Mouse (Mus musculus) Patski (cell line): ENCODE results near the gene Dctn1. TPM values are rescaled to one million over a fixed set of nuclear protein-coding genes. Genes with fewer than 3 reads are reported as not detected.

ENCODE experiments used
- ATAC-seq: fragments of 100-300 bp; one replicate; pipeline ENCODE4 v1.8.0; 2021
- CTCF ChIA-PET: fragments of 350-600 bp; sonication (Branson Sonifier 250); formaldehyde crosslinking; loops from one replicate; lab custom pipeline; 2022; ENCODE audit warnings: inconsistent platforms; lab: Charles Lee
- POLR2A ChIA-PET: fragments of 350-600 bp; sonication (Branson Sonifier 250); formaldehyde crosslinking; loops from one replicate; lab custom pipeline; 2022; ENCODE audit warnings: antibody characterized with exemption, inconsistent platforms; lab: Charles Lee
- DNase-seq: peaks from one replicate; pipeline ENCODE4 v3.0.0-alpha.2; 2011; ENCODE audit warnings: low read depth, low spot score
- H3K27me3 ChIP-seq: fragments of 371-371 bp; one replicate; pipeline ENCODE4 v1.5.1; 2021
- CTCF ChIP-seq: fragments of 100-300 bp; IDR thresholded peaks from one replicate; pipeline ENCODE4 v1.5.1; 2021
- in situ Hi-C: fragments of 300-500 bp; cut with MboI; formaldehyde crosslinking; loops from 3 replicates; pipeline ENCODE4 v1.11.1; 2018; ENCODE audit warnings: low pct_unique_long_range_greater_than_20kb, mixed read lengths
- polyA plus RNA-seq: library from polyadenylated mRNA; unstranded; gene quantifications from one replicate; pipeline ENCODE4 v1.2.3, GENCODE M21; 2021

The Dctn1 gene
- polyA plus RNA-seq = 121 TPM

DNA sequence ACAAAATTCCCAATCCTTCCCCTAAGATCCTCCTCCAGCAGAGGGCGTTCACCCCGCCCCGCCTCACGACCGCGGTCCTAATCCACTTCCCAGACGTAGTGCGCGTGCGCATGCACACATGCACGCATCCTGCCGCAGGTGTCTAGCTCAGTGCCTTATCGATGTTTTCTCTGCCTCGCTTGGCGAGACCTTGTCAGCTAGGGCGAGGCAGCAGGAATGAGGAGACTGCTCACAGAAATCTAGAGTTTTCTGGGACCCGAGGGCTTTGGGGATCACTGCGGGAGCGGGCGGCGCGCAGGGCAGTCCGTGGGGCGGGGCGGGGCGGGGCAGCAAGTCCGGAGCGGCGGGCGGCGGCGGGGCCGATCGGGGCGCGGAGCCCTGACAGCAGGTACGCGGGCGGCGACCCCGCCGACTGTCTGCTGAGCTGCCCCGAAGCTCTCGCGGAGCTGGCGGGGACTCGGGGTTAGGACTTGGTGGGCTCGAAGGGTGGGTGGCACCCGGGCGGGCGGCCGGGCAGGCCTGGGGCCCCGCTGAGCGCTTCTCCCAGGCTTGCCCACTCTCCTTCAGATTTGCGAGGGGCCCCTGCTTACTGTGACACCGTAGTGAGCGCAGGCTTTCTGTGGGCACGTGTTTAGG is at the start of gene Dctn1:
Gene Dctn1, plus strand, starts transcription at position 314 of the 636 bp plus-strand sequence.
- CTCF ChIA-PET = interaction anchor here (0.6 to 2.1 kb wide), 15 partner anchors 8 to 169 kb away, joined by 3 to 8 read pairs (median 3); no protein-coding TSS in a partner anchor
- in situ Hi-C loops = loop anchor here (5.0 kb wide), 2 partner anchors 47 to 102 kb away; no protein-coding TSS in a partner anchor
- DNase-seq (peak; percentile 65), ATAC-seq (peak; percentile 58)
- POLR2A ChIA-PET = no interaction called here
- no peak for TF ChIP-seq CTCF
- no peaks in the 10 kb centered on the region for H3K27me3 ChIP-seq

DNA sequence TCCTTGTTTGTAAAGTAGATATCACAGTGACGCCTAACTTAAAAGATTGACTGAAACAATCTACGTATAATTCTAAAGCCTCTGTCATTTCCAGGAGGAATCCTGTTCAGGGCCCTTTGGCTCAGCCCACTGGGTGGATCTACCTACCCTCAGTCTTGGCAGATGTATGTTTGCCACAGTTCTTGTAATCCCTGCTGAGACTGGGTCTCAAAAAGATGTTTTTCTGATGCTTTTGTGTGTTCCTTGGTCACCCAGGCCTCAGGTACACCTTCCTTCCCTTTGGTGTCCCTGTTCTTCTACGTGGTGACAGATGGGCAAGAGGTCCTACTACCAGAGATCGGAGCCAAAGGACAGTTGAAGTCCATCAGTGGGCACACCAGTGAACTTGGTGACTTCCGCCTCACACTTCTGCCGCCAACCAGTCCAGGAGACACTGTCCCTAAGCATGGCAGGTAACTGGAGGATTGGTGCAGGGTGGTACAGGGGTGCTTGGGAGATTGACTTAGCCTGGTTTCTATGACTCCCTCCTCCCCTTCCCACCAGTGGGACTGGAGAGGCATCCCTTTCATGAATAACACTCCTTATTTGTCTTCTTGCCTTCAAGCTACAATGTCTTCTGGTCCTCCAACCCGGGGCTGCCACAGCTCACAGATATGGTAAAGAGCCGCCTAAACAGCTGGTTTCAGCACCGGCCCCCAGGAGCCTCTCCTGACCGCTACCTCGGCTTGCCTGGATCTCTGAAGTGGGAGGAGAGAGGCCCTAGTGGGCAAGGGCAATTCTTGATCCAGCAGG is 49.2 kb upstream of the Dctn1 start:
- no peak for ATAC-seq
- ChIA-PET POLR2A (no interaction called here), CTCF (interaction anchor here (0.9 kb wide), 1 partner anchor 40 kb away, joined by 3 read pairs; the partner anchor contains the start of genes 1700003E16Rik and Wdr54)
- in situ Hi-C loops = loop anchor here (5.0 kb wide), 1 partner anchor 41 kb away; the partner anchor contains the start of genes 1700003E16Rik and Wdr54
- TF ChIP-seq CTCF = no peak
- DNase-seq = no peak
- no peaks in the 10 kb centered on the region for H3K27me3 ChIP-seq

DNA sequence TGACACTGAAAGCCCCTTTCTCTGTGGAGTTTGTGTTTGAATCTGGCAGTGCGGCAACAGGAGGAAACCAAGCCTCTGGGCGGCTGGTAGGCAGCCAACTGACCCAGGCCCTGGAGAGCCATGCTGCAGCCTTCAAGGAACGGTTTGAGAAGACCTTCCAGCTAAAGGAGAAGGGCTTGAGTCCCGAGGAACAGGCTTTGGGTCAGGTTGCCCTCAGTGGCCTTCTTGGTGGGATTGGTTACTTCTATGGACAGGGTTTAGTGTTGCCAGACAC is 48.6 kb upstream of the Dctn1 start:
- no peak for DNase-seq
- TF ChIP-seq CTCF = no peak
- ATAC-seq = no peak
- POLR2A ChIA-PET = interaction anchor here (1.0 kb wide), 1 partner anchor 10 kb away, joined by 3 read pairs; no protein-coding TSS in a partner anchor
- in situ Hi-C loops = loop anchor here (5.0 kb wide), 1 partner anchor 40 kb away; the partner anchor contains the start of genes 1700003E16Rik and Wdr54
- H3K27me3 ChIP-seq = no peaks in the 10 kb centered on the region
- CTCF ChIA-PET = interaction anchor here (0.9 kb wide), 1 partner anchor 39 kb away, joined by 3 read pairs; the partner anchor contains the start of genes 1700003E16Rik and Wdr54

DNA sequence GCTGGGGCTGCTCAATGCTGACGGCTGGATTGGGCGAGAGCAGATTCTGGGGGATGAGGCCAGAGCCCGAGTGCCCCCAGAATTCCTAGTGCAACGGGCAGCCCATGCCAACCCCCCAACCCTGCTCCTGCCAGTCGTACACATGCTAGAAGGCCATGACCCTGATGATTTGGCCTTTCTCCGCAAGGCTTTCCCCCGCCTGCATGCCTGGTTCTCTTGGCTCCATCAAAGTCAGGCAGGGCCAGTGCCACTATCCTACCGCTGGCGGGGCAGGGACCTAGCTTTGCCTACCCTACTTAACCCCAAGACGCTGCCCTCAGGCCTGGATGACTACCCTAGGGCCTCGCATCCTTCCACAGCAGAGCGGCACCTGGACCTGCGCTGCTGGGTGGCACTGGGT is 48.1 kb upstream of the Dctn1 start:
- ChIA-PET CTCF (interaction anchor here (0.8 to 1.6 kb wide), 2 partner anchors 28 to 41 kb away, joined by 3 read pairs; no protein-coding TSS in a partner anchor), POLR2A (interaction anchor here (0.5 to 1.2 kb wide), 3 partner anchors 11 to 27 kb away, joined by 3 to 15 read pairs (median 3); no protein-coding TSS in a partner anchor)
- in situ Hi-C loops = loop anchor here (5.0 kb wide), 1 partner anchor 40 kb away; the partner anchor contains the start of genes 1700003E16Rik and Wdr54
- DNase-seq (no peak), ATAC-seq (no peak)
- H3K27me3 ChIP-seq = no peaks in the 10 kb centered on the region
- TF ChIP-seq CTCF = no peak

DNA sequence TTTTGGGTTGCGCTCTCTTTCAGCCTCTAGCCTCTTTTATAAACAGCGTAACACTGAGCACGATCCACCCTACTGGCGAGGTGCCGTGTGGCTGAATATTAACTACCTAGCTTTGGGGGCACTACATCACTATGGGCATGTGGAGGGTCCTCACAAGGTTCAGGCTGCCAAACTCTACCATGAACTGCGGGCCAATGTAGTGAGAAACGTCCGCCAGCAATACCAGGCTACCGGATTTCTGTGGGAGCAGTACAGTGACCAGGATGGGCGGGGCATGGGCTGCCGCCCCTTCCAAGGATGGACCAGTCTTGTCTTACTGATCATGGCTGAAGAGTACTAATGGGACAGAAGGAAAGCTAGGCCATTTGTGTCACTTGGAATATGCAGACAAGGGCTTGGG is 47.4 kb upstream of the Dctn1 start:
- in situ Hi-C loops = loop anchor here (5.0 kb wide), 1 partner anchor 39 kb away; the partner anchor contains the start of genes 1700003E16Rik and Wdr54
- ATAC-seq (no peak), DNase-seq (no peak)
- no peaks in the 10 kb centered on the region for H3K27me3 ChIP-seq
- TF ChIP-seq CTCF = no peak
- ChIA-PET CTCF (interaction anchor here (0.8 to 1.7 kb wide), 5 partner anchors 9 to 40 kb away, joined by 3 to 5 read pairs (median 3); no protein-coding TSS in a partner anchor), POLR2A (interaction anchor here (0.5 to 1.6 kb wide), 5 partner anchors 9 to 26 kb away, joined by 3 to 15 read pairs (median 3); no protein-coding TSS in a partner anchor)

DNA sequence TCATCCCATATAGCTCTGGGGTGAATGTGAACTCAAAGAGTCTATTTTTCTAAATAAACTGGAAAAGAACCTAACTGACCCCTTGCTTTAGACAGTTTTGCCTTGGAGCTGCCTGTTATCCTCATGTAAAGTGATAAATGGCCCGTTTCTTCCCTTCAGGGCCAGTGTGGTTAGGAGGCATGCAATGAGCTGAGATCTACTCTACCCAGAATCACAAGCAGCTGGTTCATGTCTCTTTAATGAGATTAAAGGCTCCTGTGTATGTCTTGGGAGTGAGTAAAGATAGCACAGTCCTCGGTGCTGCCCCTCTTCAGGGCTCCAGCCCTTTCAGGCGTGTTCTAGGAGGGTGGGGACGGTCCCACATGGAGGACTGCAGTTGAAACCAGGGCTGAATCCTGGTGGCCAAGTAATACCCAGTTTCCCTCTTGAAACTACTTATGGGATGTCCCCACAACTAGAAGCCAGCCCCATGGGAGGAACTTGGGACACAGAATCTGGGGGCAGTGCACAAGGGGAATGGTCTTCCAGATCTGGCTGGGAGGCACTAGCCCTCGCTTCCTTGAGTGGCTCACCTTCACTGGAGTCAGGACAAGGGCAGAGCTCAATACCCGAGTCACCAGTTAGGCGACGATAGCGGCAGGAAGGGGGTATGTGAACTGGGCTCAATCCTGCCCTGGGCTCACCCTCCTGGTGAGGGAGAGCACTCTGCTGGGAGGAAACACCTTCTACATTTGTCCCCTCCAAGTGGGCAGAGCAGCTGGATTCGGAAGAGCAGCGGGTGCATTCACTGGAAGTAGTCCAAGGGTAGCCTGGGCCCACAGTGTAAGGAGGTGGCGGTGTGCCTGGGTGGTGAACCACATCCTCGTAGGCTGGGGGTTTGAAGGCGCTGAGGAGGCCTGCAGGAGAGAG is 46.6 kb upstream of the Dctn1 start:
- POLR2A ChIA-PET = interaction anchor here (0.9 to 1.6 kb wide), 6 partner anchors 9 to 33 kb away, joined by 3 to 15 read pairs (median 4); no protein-coding TSS in a partner anchor
- ATAC-seq = no peak
- CTCF ChIA-PET = interaction anchor here (1.0 to 2.0 kb wide), 7 partner anchors 9 to 123 kb away, joined by 3 to 6 read pairs (median 4); partner anchors contain the start of genes Ccdc142, Dctn1 and Gm42688
- H3K27me3 ChIP-seq = no peaks in the 10 kb centered on the region
- DNase-seq = no peak
- no peak for TF ChIP-seq CTCF
- in situ Hi-C loops = loop anchor here (5.0 kb wide), 1 partner anchor 38 kb away; the partner anchor contains the start of genes 1700003E16Rik and Wdr54

DNA sequence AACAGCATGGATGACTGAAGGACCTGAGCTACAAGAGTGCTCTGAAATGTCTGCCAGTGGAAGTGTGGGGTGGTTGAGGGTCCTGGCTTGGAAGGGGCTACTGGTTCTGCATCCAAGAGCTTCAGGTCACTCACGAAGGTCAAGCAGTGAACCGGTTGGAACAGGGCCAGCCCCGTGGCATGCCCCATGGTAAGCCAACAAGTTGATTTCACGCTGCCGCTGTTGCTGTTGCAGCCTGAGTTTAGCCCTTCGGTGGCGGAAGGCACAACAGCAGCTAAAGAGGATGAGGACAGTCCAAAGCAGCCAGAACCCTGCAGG is 46.0 kb upstream of the Dctn1 start:
- ChIA-PET CTCF (interaction anchor here (1.1 to 2.0 kb wide), 5 partner anchors 9 to 123 kb away, joined by 3 to 6 read pairs (median 5); partner anchors contain the start of genes Ccdc142, Dctn1 and Gm42688), POLR2A (interaction anchor here (0.9 to 1.6 kb wide), 5 partner anchors 10 to 33 kb away, joined by 3 to 6 read pairs (median 4); no protein-coding TSS in a partner anchor)
- DNase-seq (no peak), ATAC-seq (no peak)
- in situ Hi-C loops = loop anchor here (5.0 kb wide), 1 partner anchor 38 kb away; the partner anchor contains the start of genes 1700003E16Rik and Wdr54
- TF ChIP-seq CTCF = no peak
- H3K27me3 ChIP-seq = no peaks in the 10 kb centered on the region

DNA sequence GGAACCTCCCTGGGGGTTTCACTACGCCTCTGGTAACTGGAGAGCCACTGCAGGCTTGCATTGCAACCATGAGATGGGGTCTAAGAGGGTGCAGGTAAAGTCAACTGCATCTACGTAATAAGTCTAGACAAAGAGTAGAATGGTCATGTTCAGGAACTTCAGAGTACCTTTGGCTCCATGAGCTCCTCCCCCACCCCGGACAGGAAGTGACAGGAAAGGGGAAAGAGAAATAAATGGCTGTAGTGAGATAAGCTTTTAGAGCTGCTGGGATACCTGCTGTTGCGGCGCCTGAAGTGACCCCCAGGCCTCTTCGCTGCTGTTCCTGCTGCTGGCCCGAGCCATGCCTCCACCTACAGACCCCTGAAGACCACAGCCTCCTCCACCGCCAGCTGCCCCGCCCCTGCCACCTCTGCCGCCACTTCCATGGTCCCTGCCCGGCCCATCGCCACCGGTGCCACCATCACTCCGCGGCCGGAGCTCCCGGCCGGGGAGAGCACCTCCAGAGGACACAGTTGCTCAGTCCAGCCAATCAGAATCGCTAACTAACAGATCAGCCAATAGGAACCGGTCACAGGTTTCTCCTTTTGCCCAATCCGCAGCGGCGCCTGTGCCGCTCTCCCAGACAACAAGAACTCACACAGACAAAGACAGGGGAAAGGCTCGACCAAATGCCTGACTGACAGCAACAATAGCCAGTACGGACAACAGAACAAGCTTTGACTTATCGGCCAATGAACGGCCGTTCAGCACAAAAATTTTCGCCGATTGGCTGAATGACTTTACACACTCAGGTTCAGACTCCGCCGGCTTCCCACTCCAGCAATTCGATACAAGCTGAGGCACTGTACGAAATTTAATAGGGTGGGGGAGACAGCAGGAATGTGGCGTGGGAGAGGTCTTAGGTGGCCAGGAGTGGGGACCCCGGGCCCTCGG is 44.5 kb upstream of the Dctn1 start, which contains the start of gene Wbp1:
Gene Wbp1, minus strand, starts transcription at position 630 of the 933 bp plus-strand sequence.
- in situ Hi-C loops = no loop called here
- CTCF ChIA-PET = interaction anchor here (1.2 to 1.4 kb wide), 5 partner anchors 25 to 124 kb away, joined by 3 to 6 read pairs (median 3); no protein-coding TSS in a partner anchor
- no peaks in the 10 kb centered on the region for H3K27me3 ChIP-seq
- POLR2A ChIA-PET = interaction anchor here (0.6 to 2.4 kb wide), 6 partner anchors 11 to 153 kb away, joined by 3 to 11 read pairs (median 6); partner anchors contain the start of genes 1700003E16Rik, Rtkn and Wdr54
- peak; percentile 96 for ATAC-seq
- no peak for TF ChIP-seq CTCF
- DNase-seq = peak; percentile 99
